Mouse (Mus musculus): ENCODE measurements around the gene Kdf1. TPM values are rescaled to one million over a fixed set of nuclear protein-coding genes. Genes with fewer than 3 reads are reported as not detected.

The Kdf1 gene
- polyA plus RNA-seq, 1 experiment from 2014 or later: 0.04 TPM

DNA sequence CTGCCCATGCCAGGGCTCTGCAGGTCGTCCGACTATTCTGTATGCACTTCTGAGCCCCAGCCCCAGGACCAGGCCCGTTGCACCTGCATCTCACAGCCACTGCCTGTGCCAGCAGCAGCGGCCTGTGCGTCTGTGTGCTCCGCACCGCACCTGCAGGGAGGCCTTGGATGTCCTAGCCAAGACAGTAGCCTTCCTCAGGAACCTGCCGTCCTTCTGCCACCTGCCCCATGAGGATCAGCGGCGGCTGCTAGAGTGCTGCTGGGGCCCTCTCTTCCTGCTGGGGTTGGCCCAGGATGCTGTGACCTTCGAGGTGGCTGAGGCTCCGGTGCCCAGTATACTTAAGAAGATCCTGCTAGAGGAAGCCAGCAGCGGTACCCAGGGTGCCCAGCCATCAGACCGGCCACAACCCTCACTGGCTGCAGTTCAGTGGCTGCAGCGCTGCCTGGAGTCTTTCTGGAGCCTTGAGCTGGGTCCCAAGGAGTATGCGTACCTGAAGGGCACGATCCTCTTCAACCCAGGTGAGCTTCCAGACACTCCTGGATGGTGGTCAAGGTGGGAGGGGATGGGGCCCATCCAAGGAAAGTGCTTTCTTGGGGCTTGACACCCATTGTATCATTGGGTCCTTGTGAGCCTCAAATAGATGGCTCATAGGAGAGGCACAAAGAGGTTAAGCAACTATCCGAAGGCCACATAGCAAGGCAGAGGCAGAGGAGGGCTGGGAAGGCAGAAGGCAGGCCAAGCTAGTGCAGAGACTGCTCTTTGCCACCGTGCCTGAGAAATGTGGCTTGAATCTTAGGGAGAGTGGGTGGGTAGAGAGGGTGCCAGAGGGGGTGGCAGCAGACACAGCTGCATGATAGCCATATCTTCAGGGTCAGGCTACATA, 34.9 kb downstream of the Kdf1 start:
- ChIA-PET CTCF (no interaction called here), POLR2A (no interaction called here)
- no peak for ATAC-seq
- no peak for TF ChIP-seq CTCF (IDR thresholded peaks at IDR 0.05)
- H3K27me3 ChIP-seq: peaks cover 11% of the 10 kb centered on the region
- DNase-seq (ENCODE audit: low read depth, low spot score): no peak
- in situ Hi-C loops (cut with MboI; ENCODE audit: low pct_unique_long_range_greater_than_20kb): no loop called here

DNA sequence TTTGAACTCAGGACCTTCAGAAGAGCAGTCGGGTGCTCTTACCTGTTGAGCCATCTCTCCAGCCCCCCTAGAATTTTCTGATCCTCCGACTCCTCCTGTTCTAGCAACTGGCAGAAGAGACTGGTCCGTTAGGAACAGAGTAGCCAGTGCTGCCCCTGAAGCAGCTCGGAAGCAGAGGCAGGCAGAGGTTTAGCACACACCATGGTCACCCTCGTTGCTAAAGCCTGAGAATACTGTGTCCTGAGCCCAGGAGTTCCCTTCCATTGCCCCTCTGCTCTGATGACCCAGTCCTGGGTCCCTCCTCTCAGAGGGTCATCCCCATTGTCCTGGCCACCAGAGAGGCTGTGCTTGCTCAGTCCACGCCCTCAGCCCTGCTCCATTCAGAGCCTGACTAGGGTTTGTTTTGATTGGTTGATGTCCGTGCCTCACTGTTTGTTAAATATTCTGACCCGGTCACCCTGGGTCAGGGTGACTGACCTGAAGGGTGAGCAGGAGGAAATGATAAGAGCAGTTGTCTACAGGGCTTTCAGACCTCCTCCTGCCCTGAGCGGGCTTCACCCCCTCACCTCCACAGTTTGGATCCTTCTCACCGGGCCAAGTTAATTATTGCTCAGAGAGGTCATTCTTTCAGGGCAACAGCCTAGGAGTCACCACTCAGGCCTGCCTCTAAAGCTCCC, 38.4 kb downstream of the Kdf1 start:
- in situ Hi-C loops (cut with MboI; ENCODE audit: low pct_unique_long_range_greater_than_20kb): no loop called here
- TF ChIP-seq CTCF (IDR thresholded peaks at IDR 0.05): no peak
- CTCF ChIA-PET: no interaction called here
- no peak for DNase-seq (ENCODE audit: low read depth, low spot score)
- no peak for ATAC-seq
- POLR2A ChIA-PET: no interaction called here
- H3K27me3 ChIP-seq: peaks cover 6% of the 10 kb centered on the region

DNA sequence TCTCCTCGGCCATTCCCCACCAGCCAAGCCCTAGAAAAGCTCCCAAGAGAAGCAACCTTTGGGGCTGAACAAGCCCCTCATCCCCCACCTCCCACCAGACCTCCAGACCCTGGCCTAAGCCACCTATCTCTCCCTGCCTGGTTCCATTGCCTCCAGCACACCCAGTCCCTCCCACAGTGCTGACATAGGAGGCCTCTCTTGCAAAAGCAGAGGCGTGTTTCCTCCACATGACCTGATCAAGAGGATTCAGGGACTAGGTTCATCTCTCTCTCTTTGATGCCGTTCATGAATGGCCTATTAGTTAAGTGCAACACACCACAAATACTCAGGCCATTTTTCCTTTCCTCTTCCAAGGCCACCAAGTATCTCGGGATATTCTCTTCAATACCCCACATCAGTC, 41.1 kb downstream of the Kdf1 start:
- DNase-seq (ENCODE audit: low read depth, low spot score) (no peak), ATAC-seq (no peak)
- ChIA-PET POLR2A (no interaction called here), CTCF (no interaction called here)
- no peak for TF ChIP-seq CTCF (IDR thresholded peaks at IDR 0.05)
- H3K27me3 ChIP-seq: no peaks in the 10 kb centered on the region
- in situ Hi-C loops (cut with MboI; ENCODE audit: low pct_unique_long_range_greater_than_20kb): no loop called here

DNA sequence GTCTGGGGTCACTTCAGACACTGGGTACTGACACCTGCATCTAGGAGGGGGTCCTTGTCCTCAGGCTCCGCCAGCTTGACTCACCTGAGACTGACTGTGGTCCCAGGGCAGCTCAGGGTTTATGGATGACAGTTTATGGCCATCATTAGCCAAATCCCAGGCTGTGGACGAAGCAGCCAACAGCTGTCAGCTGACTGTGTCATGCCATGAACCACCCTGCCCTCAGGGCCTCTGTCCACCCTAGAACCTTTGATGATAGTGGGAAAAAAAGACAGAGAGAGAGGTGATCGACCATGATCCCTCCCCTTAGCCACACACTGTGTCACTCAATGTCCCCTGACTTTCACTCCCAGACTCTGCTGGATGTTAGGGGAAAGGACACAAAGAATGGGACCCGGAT, 42.9 kb downstream of the Kdf1 start:
- no peak for TF ChIP-seq CTCF (IDR thresholded peaks at IDR 0.05)
- no peak for ATAC-seq
- CTCF ChIA-PET: no interaction called here
- in situ Hi-C loops (cut with MboI; ENCODE audit: low pct_unique_long_range_greater_than_20kb): no loop called here
- POLR2A ChIA-PET: no interaction called here
- H3K27me3 ChIP-seq: no peaks in the 10 kb centered on the region
- no peak for DNase-seq (ENCODE audit: low read depth, low spot score)

DNA sequence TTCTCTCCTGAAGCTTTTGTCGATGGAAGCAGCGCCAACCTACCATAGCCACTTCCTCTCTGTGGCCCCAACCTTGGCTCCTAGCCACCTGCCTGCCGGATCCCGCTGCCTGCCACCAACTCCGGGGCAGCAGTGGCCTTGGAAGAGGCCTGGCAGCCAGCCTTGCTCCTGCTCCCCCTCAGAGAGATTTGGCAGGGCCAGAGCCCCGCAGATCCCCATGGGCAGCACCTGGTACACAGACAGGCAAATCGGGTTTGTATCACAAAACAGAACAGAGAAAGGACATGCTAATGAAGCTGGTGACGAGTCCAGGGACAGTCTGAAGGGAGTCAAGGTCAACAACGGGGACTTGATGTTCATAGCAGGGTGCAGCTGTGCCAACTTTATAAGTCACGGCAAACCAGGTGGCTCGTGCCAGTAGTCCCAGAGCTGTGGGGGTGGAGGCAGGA, 44.4 kb downstream of the Kdf1 start:
- CTCF ChIA-PET: no interaction called here
- ATAC-seq: no peak
- POLR2A ChIA-PET: no interaction called here
- DNase-seq (ENCODE audit: low read depth, low spot score): no peak
- TF ChIP-seq CTCF (IDR thresholded peaks at IDR 0.05): no peak
- in situ Hi-C loops (cut with MboI; ENCODE audit: low pct_unique_long_range_greater_than_20kb): no loop called here
- no peaks in the 10 kb centered on the region for H3K27me3 ChIP-seq

DNA sequence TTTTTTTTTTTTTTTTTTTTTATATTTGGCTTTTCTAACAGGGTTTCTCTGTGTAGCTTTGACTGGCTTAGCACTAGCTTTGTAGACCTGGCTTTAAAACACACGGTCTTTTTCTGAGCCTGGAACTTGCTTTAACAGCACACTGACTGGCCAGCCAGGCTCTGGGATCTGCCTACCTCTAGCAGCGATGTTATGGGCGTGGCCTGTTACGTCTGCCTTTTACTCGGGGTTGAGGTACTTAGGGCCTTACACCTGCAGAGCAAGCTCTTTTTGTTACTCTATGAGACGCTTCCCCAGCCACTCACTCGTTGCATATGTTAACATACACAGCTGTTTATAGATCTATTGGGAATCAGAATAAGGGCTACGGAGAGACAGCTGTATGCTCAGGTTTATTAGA, 48.5 kb downstream of the Kdf1 start:
- CTCF ChIA-PET: no interaction called here
- no peak for TF ChIP-seq CTCF (IDR thresholded peaks at IDR 0.05)
- H3K27me3 ChIP-seq: no peaks in the 10 kb centered on the region
- ATAC-seq (no peak), DNase-seq (ENCODE audit: low read depth, low spot score) (no peak)
- in situ Hi-C loops (cut with MboI; ENCODE audit: low pct_unique_long_range_greater_than_20kb): no loop called here
- POLR2A ChIA-PET: no interaction called here

DNA sequence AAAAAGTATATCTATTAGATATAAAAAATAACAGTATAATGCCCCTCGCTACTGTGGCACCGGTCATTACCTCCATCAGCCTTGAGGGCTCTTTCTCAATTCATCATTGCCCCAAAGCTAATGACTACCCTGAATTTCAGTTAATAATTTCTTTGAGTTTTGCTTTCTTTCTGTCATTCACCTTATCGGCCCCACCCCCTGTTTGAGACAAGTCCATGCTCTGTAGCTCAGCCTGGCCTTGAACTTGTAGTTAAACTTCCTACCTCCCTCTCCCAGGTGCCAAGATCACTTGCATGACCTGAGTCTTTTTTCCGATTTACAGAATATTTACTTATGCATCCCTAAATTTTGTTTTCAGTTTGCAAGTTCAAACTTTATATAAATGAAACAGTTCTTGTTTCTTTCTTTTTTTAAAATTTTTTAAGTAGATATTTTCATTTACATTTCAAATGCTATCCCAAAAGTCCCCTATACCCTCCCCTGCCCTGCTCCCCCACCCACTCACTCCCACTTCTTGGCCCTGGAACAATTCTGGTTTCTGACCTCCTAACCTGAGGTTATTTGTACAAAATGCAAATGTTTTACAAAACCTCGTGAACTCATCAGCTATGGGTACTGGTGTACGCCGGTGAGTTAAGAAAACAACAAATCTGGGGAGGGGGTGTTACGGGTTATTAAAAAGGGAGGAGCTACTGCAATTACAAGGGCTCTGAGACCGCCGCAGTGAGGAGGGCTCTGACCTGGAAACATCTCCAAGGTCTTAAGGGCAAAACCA, 50.7 kb downstream of the Kdf1 start:
- ChIA-PET POLR2A (interaction anchor here (0.7 kb wide), 1 partner anchor 91 kb away, joined by 3 read pairs; no protein-coding TSS in a partner anchor), CTCF (no interaction called here)
- in situ Hi-C loops (cut with MboI; ENCODE audit: low pct_unique_long_range_greater_than_20kb): no loop called here
- TF ChIP-seq CTCF (IDR thresholded peaks at IDR 0.05): no peak
- no peaks in the 10 kb centered on the region for H3K27me3 ChIP-seq
- ATAC-seq: no peak
- no peak for DNase-seq (ENCODE audit: low read depth, low spot score)

DNA sequence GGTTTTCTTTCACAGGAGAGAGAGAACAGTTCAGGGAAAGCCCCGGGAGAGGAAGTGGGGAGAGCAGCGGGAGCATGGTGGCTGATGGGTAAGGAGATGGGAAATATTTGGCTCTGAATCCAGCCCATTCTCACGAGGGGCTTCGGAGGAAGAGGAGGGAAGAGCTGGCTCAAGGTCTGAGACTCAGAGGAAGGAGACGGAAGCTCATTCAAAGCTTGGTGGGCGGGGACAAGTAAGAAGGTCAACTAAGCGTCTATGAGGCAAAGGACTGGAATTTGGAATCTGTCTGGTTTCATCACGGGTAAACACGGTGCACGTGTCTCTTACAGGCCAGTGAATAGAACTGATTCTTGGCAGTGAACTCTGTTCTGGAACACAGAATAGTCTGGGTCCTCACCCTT, 51.3 kb downstream of the Kdf1 start:
- no peak for ATAC-seq
- in situ Hi-C loops (cut with MboI; ENCODE audit: low pct_unique_long_range_greater_than_20kb): no loop called here
- DNase-seq (ENCODE audit: low read depth, low spot score): no peak
- ChIA-PET POLR2A (interaction anchor here (0.7 kb wide), 1 partner anchor 90 kb away, joined by 3 read pairs; no protein-coding TSS in a partner anchor), CTCF (no interaction called here)
- no peak for TF ChIP-seq CTCF (IDR thresholded peaks at IDR 0.05)
- no peaks in the 10 kb centered on the region for H3K27me3 ChIP-seq

DNA sequence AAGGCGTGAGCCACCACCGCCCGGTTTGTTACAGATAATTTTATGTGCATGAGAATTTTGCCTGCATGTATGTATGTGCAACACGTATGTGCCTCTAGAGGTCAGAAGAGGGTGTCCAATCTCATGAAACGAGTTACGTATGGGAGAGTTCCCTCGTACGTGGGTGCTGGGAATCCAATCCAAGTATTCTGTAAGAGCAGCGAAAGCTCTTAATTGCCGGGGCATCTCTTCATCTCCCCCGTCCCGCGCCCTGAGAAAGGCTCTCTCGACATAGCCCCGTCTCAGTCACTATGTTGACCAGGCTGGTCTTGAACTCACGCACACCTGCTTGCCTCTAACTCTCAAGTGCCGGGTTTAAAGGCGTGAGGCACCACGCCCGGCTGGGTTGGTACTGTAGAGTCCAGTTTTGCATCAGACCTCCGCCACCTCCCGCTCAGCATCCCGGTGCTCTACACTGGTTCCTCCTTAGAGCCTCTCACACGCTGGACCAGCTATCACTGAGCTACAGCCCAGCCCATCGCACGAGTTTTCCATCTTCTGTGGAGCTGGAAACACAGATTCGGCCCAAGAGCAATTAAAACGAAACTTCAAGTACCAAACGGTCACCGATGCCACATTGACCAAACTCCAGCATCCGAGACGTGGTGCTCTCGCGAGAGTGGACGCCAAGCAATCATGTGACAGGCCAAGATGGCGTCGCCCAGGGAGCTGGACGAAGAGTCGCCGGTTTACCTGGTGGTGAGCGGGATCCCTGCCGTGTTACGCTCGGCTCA, 55.5 kb downstream of the Kdf1 start, which contains the start of gene Gpatch3:
Gene Gpatch3, plus strand, starts transcription at position 676 of the 773 bp plus-strand sequence.
- DNase-seq (ENCODE audit: low read depth, low spot score) (peak; percentile 71), ATAC-seq (no peak)
- TF ChIP-seq CTCF (IDR thresholded peaks at IDR 0.05): no peak
- H3K27me3 ChIP-seq: no peaks in the 10 kb centered on the region
- ChIA-PET CTCF (interaction anchor here (1.3 kb wide), 1 partner anchor 45 kb away, joined by 3 read pairs; no protein-coding TSS in a partner anchor), POLR2A (interaction anchor here (0.9 kb wide), 2 partner anchors 53 to 263 kb away, joined by 3 to 4 read pairs; no protein-coding TSS in a partner anchor)
- in situ Hi-C loops (cut with MboI; ENCODE audit: low pct_unique_long_range_greater_than_20kb): no loop called here

DNA sequence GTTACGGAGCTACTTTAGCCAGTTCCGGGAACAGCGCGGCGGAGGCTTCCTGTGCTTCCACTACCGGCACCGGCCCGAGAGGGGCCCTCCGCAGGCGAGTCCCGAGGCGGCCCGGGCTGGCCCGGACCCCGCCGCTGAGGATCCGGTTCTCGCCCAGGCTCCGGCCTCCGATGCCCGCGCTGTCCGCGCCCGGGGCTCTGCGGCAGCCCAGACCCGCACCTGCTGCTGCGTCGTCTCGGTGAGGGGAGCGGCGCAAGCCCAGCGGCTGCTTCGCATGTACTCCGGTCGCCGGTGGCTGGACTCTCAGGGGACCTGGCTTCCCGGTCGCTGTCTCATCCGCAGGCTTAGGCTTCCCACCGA, 56.1 kb downstream of the Kdf1 start:
- POLR2A ChIA-PET: interaction anchor here (0.7 to 0.9 kb wide), 3 partner anchors 53 to 262 kb away, joined by 3 to 4 read pairs (median 3); no protein-coding TSS in a partner anchor
- TF ChIP-seq CTCF (IDR thresholded peaks at IDR 0.05): no peak

More for the DNA sequence above, 56.1 kb downstream of the Kdf1 start:
- in situ Hi-C loops (cut with MboI; ENCODE audit: low pct_unique_long_range_greater_than_20kb): no loop called here
- no peaks in the 10 kb centered on the region for H3K27me3 ChIP-seq
- CTCF ChIA-PET: interaction anchor here (1.3 kb wide), 1 partner anchor 45 kb away, joined by 3 read pairs; no protein-coding TSS in a partner anchor
- ATAC-seq (no peak), DNase-seq (ENCODE audit: low read depth, low spot score) (no peak)
